Mouse (Mus musculus): Measurements from ENCODE around the gene Lbhd2.

DNA sequence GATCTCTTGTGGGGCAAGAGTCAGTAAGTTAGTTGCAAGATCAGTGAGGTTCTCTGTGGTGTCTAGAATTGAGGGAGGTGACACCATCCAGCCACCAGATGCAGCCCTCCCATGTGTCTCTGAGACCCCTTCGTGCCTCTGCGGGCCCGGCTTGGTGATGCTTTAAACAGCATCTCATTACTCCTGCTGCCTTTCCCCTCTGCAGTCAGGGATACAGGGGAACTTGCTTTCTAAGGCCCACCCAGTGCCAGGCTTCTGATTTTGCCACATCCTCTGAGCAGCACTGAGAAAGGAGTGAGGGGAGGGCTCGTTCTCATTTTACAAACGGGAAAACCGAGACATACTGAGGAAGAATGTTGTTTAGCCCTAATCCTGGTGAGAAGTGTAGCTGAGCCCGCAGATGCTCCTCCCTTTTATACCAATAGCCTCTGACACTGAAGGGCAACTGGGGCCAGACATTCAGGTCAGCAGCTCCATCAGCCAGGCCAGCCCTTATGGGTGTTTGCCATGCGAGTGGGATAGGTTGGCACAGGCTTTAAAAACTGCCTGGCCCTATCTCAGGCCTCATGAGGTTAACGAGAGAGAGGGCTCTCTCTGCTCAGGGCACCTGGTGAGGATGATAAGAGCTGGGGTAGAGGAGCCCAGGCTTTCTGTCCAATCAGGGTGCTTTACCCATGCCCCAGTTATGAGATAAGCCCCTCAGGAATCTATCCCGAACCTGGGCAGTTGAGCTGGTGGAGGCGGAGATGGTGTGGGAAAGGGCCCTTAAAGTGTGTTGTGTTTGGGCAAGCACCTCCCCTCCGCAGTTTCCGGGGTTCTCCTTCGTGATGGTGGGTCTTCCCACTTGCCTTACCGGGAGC, 36.6 kb downstream of the Lbhd2 start:
- TF ChIP-seq CTCF (IDR thresholded peaks at IDR 0.05; ENCODE audit: extremely low read depth, insufficient read depth, low read length) (no peak), POLR2A (IDR thresholded peaks at IDR 0.05; ENCODE audit: extremely low read depth, insufficient read depth, low read length) (no peak)

Measured in cortical plate, adult 2 months (tissue).